Mouse (Mus musculus): Measurements from ENCODE around the gene Itih3.

- no peak for TF ChIP-seq POLR2A (IDR thresholded peaks at IDR 0.05; ENCODE audit: low read depth, low read length)
- TF ChIP-seq CTCF (conservative IDR thresholded peaks at IDR 0.05; ENCODE audit: insufficient read depth, insufficient read length, low read depth, low read length) = no peak
Observed at GRCm38 (mm10) chr14:30933351-30933750, 9.8 kb upstream of the Itih3 start.
